Mouse (Mus musculus): ENCODE data around the gene Uox.

Gene Uox

DNA sequence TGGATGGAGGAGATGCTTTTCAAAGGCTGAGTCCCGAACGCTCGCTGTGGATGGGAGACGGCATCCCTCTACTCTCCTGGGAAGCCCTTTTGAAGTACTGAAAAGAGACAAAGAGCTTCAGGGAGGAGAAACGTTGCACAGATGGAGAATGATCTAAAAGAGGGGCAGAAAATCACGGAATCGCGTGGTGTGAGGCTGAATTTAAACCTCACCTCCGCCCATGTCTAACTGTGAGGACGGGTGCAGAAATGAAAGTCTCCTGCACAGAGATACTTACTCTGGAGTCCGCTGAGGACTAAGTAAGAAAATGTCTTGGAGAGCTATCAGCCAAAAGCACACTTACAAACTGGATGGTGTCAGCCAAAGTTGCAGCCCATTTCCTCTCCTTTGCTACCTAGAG lies 51.7 kb downstream of the Uox start:
- DNase-seq (ENCODE audit: low spot score in 2 of 2): no peak

DNA sequence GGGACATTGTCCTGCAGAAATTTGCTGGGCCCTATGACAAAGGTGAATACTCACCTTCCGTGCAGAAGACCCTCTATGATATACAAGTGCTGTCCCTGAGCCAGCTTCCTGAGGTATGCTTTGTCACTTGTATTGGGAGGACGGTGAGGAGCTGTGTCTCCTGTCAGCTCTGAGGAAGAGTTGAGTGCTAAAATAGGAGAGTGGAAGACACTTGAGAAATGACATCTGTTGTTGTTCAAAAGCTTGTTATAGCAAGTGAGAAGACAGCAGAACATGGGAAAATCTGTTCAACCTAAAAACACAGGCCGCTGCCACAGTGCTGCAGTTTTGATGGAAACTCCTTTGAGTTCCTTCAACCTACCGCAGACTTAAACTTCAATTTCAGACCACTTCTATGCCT lies 55.5 kb downstream of the Uox start:
- DNase-seq (ENCODE audit: low spot score in 2 of 2): no peak

DNA sequence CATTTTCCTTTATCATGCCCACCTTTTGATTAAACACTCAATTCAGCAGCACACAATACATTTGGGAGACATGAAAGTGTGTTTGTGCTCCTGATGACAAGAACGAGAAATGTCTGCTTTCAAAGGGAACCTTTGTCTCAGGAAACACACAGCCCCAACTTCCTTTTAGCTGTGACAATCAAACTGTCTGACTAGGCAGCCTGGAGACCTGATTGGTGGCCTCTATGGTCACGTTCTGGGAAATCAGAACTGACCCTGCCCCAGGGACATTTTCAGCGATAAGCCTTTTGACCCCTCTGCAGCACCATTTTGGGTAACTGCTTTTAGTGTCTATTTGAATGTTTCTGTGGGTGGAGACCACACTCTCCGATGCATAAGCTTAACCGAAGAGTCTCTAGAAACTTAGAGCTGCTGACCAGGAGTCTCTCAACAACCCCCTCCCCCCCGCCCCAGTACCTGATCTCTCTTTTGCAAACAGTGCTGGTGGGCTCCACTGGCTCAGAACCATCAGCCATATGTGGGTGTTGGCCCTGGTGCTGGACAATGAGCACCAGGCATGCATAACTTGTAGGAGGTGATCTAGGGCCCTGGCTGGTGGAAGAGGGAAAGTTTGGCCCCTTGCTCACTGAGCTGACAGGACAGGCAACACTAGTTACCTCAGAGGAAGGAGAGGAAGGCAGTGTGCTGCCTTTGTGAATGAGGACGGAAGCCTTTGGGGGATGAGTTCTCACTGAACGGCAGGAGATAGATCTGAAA lies 58.2 kb downstream of the Uox start:
- no peak for DNase-seq (ENCODE audit: low spot score in 2 of 2)

DNA sequence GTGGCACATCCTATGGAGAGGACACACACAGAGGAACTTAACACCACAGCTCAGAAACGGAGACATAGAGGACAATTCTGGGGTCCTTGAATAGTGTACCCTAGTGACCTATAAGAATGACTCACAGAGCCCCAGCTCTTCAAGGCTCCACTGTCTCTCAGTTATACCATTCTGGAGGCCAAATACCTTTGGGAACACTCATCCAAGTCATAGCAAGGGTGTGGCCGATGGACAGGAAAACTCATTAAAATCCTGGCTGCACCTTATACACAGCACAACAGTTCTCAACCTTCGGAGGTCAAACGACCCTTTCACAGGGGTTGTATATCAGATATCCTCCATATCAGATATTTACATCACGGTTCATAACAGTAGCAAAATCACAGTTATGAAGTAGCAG lies 62.3 kb downstream of the Uox start:
- DNase-seq (ENCODE audit: low spot score in 2 of 2): no peak

DNA sequence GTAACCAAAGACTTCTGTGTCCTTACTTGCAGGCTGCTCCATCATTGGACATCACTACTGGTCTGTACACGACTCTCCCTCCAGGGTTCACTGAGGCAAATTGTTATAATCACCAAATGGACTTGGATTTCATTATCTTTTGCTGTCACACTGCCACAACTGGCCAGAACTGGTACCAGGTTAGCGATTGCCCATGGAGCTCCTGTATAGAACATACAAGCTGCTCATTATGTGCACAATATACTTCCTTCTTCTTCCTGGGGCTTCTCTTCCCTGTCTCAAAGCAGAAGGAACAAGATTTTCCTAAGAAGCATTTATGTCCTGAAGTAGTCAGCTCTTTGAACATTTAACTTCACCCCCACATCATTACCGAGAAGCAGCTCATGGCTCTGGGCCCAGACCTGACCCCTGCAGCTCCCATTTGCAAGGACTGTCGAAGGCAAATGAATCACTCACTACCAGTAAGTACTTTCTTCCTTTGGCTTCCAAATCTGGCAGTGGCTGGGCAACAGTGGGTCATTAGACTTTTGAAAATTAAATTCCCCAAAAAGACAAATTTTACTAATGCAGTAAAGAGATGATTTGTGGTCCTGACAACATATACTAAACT lies 71.7 kb downstream of the Uox start:
- DNase-seq (ENCODE audit: low spot score in 2 of 2): no peak

DNA sequence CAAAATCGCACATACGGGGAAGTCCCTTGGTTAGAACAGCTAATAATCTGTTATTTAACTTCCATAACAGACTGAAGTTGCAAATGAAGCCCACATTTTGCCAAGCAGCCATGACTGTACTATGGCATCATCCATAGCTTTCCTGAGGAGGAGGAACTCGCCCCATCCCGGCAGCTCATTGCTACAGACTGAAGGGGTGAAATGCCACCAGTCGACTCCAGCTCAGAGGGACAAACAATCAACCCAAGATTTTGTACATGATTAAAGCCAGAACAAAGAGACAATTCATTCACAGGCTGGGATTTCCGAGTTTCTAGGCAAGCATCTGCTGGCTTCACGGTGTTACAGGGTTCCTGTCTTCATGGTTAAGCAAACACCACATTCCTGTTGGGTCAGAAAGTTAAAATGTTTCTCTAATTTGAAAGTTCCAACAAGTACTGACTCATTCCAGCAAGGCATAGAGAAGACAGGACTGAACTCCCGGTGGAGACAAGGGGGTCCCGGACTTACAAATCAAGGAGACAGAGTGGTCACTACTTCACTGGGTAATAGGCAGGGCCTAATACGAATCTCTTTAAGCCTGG lies 79.2 kb downstream of the Uox start:
- no peak for DNase-seq (ENCODE audit: low spot score in 2 of 2)

DNA sequence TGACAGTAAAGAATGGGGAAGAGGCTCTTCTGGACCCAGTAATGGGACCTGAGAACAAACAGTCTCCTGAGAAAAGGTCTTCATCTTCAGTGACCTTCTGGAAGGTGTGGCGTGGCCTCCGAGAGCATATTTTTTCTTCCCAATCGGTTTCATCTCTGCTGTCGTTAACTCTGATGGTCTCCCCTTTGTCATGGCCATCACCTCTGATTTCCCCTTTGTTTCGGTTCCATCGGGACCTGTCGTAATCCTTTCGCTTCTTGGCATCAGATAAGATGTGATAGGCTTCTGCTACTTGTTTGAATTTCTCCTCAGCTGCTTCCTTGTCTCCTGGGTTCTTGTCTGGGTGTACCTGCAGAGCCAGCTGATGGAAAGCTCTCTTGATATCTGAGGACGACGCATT lies 80.5 kb downstream of the Uox start:
- DNase-seq (ENCODE audit: low spot score in 2 of 2): no peak

DNA sequence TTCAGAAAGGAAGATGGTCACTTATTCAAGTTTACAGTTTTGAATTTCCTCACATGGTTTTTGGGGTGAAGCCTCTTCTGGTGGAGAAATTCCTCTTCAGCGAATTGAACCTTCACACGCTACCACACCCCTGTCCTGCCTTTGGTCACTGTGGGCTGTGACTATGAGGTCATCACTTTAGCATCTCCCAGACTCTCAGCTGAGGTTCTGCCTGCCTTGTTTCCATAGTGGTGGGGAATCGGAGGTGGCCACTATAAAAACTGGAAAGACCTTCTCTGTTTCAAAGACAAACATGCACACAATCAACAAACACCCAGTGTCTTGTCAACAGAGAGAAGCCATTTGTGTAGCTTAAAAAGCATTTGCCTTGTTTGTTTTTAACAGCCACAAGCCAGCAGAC lies 81.0 kb downstream of the Uox start, which contains the start of gene 4930503B20Rik:
TSS of gene 4930503B20Rik (minus strand) at position 101 of the 400 bp plus-strand sequence.
- no peak for DNase-seq (ENCODE audit: low spot score in 2 of 2)

DNA sequence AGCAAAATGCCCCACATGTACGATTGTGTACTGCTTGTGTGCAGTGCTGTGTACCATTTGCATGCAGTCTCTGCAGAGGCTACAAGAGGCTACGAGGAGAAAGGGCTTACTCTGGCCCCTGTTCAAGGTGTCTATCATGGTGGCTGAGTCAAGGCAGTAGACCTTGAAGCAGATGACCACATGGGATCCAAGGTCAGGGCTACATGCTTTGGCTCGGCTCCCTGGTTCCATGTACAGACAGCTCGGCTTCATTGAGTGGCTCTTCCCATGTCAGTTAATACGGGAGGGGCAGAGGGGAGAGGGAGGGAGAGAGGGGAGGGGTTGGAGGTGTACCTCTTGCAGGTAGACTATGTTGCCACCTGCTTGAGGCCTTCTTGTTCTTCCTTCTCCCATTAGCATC lies 82.2 kb downstream of the Uox start:
- DNase-seq (ENCODE audit: low spot score in 2 of 2): no peak

DNA sequence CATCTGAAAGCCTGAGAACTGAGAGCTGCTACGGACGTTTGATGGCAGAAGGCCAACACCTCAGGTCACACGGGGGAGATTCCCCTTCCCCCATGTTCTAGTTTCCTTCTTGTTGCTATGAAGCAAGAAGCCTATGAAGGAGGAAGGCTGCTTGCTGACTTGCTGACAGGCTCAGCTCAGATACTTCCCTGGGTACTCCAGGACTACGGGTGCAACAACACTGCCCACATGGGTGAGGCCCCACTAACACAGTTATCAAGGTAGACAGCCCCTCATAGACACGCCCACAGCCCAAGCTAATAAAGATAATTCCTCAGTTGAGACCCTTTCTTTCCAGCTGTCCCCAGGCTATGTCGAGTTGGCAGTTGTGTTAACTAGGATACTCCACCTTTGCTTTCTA lies 83.5 kb downstream of the Uox start:
- DNase-seq (ENCODE audit: low spot score in 2 of 2): no peak

DNA sequence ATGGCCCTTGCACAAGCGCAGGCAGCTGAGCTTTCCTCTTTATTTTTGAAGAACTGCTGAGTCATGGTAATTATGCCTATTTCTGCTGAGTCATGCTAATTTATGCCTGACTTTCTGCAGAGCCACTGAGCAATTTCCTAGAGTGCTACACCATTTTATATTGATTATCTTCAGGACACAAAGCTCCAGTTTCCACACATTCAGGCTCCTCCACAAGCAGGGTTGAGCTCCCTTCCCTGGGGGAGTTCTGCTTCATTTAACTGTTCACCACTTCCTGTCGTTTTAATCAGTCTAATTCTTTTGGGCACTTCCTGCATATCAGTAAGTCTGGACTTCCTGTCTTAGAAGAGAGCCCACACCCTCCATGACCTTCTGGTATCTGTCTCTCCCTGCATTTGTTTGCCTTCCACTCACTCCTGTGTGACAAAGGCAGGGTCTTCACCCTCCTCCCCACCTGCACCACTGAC lies 84.9 kb downstream of the Uox start:
- no peak for DNase-seq (ENCODE audit: low spot score in 2 of 2)

DNA sequence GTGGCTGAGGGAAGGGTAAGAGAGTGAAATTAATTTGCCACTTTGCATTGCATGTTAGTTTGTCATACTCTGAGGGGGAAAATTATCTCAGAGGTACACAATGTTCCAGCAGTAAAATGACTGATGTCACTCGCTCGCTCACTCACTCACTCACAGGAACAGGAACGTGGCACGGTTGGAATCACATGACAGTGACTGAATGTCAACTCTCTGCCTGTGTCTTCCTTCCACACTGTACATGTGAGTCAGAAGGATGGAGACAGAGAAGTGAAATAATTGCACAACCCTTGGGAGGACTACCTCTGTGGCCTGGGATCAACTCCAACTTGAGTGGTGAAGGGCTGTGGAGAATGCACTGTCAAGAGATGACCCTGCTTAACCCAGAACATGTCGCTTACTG lies 87.2 kb downstream of the Uox start:
- DNase-seq (ENCODE audit: low spot score in 2 of 2): no peak

DNA sequence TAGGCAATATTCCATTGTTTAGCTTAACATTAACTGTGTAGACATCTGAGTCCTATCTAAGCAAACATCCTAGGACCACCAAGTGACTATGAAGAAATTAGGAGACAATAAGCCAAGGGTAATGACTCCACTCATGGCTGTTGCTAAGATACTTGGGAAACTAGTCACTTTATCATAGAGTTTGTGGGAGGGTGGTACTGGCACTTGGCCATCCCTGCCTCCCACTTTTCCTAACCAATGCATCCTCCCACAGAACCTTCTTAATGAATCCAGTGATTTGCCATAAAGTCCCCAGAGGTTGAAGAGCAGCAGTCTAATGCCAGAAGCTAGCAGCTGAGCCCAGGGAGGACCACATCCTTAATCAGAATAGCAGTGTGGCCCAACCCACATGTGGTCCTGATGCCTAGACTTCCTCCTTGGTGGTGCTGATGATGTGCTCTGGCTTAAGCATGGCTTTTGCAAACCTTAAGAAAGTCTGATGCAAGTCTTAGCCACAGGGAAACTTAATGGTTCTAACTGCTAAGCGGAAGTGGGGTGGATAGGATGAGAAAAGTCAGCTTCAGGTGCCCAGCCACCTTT lies 87.9 kb downstream of the Uox start:
- no peak for DNase-seq (ENCODE audit: low spot score in 2 of 2)

DNA sequence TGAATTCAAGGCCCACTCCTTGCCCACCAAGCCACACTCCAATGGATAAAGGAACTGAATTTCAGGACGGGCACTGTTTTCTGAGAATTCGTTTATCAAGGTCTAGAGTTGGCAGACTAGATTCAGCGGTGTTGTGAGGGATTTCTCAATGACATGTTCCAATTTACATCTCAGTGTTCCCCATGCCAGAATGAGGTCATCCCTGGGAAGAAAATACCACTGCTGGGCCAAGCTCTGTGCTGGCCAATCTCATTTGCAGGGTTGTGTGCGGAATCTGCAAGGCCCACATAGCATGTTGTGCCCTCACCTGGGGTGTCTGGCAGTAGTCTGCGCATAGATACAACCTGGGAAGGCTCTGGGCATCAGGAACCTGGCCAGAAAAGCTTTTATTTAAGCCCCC lies 89.1 kb downstream of the Uox start:
- no peak for DNase-seq (ENCODE audit: low spot score in 2 of 2)

DNA sequence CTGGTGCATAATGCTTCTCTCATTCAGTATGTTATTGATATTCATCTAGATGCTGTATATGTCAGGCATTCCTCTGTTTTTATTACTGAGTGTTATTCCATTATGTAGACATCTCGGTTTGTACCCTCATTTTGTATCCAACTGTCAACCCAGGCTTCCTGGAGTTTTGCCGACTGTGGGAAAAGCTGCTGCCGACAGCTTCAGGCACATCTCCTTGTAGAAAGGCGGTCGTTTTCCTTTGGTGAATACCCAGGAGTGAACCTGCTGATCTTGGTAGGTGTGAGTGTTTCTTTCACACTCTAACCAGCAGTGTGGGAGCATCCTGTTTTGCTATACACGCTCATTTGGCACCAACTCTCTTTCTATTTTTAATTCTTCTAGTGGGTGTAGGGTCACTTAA lies 90.8 kb downstream of the Uox start:
- DNase-seq (ENCODE audit: low spot score in 2 of 2): no peak

DNA sequence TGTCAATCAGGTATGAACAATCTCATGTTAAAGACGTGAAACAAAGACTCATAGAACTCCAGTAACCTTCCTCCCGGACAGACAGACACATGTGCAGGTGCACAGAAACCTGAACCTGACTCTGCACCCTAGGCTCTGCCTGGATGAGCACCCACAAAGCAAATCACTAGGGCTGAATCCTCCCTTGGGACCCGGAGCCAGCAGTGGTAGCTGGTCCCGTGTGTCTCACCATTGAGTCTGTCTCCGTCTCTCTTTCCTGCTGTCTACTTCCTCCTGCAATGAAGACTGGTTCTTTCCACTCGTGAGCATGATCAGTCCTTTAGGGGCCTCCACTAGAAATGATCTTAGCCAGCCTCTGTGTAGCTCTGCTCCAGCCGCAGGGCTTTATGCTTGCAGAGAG lies 91.7 kb downstream of the Uox start:
- no peak for DNase-seq (ENCODE audit: low spot score in 2 of 2)

DNA sequence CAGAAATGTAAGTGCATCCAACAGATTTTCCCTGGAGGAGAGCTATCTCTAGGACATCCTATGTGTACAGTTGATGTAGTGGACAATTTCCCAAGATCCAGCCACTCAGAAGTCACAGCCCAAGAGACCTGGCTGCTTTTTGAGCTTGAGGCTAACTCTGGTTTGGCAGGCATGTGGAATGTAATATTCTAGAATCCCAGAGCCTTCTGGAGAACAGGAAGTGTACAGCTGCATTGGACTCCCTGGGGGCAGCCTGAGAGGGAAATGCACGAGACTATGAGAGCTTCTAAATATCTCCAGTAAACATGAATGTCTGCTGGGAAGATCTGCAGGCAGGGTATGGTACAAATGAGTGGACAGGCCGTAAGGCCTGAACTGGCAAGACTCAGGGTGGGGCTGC lies 100.9 kb downstream of the Uox start:
- DNase-seq (ENCODE audit: low spot score in 2 of 2): no peak

DNA sequence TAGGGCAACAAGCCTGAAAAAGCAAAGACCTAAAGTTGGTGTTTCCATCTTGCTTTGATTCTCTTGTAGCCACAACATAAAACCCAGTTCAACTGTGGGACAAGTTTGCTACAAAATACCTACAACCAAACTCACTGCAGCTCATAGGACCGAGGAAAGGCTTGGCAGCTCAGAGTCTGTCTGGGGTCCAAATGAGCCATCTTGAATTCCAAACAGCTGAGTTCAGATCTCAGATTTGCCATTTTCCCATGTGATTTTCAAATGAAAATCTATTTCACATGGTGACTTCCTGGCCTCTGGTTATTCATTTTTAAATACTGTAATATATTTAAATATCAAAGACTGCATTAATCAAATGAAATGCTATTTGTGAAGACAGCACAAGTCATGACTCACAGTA lies 104.9 kb downstream of the Uox start:
- no peak for DNase-seq (ENCODE audit: low spot score in 2 of 2)

DNA sequence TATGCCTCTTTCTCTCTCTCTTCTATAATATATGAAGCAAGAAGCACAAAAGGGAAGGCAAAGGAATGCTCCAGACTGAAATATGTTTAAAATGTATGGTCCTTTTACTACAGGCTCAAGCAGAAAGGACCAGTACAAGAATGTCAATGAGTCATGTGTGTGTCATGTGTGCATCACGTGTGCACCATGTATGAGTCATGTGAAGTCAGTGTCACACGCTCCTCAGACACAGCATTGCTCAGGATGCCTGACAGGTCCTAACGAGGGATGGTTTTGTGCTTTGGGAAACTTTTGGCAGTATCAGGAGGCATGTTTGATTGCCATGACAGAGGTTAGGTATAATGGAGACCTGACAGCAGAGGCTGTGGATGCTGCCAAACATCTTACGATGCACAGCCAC lies 106.0 kb downstream of the Uox start:
- DNase-seq (ENCODE audit: low spot score in 2 of 2): no peak

DNA sequence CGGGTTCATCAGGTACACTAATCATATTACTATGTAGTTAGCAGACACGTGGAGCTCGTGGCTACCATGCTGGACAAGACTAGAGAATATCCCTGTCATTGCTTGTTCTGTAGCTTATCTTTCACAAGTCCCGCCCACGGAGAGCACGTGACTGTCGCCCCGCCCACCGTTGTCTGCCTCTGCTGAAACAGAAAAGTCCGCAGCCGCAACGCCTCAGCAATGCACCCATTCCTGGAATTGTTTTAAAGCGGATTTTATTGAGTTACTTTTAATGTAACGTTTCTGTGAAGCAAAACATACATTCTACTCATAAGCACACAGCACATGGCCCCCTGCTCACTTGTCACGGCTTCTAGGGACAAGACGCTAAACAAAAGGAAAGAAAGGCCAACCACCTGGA lies 109.4 kb downstream of the Uox start:
- no peak for DNase-seq (ENCODE audit: low spot score in 2 of 2)

DNA sequence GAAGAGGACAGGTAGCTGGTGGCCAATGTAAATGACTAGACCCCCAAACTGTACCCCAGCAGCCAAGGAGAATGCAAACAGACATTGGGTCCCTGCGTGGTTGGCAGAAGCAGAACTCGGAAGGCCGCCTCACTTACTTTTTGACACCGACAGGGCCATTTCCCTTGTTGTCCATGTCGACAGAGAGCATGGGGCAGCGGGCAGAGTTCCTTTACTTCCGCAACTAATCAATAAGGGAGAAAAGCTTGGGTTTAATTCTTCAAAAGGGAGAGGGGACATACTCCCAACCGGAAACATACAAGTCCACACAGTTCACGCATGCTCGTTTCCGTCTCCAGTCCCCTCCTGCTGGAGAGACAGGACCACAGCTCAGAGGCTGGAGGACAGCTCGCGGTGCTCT lies 110.4 kb downstream of the Uox start:
- no peak for DNase-seq (ENCODE audit: low spot score in 2 of 2)

DNA sequence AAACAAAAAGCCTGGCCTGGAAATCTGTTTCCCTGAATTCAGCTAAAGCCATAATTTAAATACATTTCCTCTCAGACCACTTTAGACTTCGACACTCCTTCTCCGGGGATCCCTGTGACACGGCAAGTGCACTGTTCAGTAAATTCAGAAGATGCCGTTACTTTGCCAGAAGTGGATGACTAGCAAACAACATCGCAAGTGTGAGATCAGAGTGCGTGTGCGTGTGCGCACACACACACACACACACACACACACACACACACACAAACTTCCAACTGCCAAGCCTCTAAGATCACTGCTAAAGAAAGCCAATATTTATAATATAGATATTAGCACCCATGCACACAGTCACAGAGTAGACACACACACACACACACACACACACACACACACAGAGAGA lies 111.5 kb downstream of the Uox start:
- DNase-seq (ENCODE audit: low spot score in 2 of 2): no peak

Data from urinary bladder, adult 18-20 months (tissue).